Mouse (Mus musculus): ENCODE results near the gene Irs3. TPM values are rescaled to one million over a fixed set of nuclear protein-coding genes. Genes with fewer than 3 reads are reported as not detected.

The Irs3 gene
- polyA plus RNA-seq, 1 experiment from 2014 or later: 0.21 TPM

DNA sequence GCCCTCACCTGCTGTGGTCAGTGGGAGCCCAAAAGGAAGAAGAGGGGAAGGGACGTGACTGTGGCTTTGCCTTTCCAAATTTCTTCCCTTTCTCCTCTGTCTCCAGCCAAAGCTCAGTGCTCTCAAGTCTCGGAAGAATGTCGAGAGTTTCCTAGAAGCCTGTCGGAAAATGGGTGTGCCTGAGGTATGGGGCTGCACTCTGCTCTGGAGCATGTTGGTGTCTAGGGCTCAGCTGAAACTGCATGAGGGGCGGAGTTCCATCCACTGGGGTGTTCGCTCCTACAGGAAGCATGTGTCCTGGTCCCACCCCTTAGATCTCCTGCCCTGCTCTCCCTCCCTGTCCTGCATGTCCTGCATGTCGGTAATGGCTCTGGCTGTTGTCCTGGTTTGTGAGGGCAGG is 6.0 kb downstream of the Irs3 start:
- Histone ChIP-seq H3K27ac (no peak overlapping the region), H3K36me3 (peaks cover 52% of the 10 kb centered on the region), H3K4me1 (replicated peaks) (peaks cover 11% of the 10 kb centered on the region), H3K9me3 (replicated peaks) (no peaks in the 10 kb centered on the region), H3K9ac (no peak overlapping the region), H3K4me3 (no peak overlapping the region), H3K4me2 (no peak overlapping the region), H3K27me3 (peaks cover 15% of the 10 kb centered on the region)
- no peak for ATAC-seq (replicated peaks; ENCODE audit: insufficient number of reproducible peaks, insufficient read depth, low FRiP score, low read depth)
- WGBS: 69% methylated on average over 7 of the region's 7 CpGs

DNA sequence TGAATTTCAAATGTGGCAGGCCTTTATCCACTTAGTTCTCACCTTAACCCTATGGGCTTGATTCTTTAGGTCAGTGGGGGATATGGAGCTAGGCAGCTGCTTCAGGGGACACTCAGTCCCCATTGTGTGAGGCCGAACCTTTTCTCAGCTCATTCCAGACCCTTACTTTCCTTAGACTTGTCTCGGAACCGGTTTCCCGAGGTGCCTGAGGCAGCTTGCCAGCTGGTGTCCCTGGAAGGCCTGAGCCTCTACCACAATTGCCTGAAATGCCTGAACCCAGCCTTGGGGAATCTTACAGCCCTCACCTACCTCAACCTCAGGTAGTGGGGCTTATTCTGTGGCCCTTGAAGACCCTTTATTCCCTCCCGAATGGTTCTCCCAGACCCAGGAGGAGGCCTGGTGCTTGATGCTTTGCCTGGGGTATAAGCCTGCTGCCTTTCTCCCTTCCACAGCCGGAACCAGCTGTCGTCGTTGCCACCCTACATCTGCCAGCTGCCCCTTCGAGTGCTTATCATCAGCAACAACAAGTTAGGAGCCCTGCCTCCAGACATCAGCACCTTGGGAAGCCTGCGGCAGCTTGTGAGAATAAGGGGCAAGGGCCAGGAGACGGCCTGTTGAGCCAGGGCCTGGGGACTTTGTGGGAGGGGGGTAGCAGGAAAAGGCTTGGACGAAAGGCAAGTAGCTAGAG is 12.0 kb downstream of the Irs3 start:
- no peak overlapping the region for H3K4me3 ChIP-seq
- no peak overlapping the region for H3K4me2 ChIP-seq
- H3K27me3 ChIP-seq: no peaks in the 10 kb centered on the region
- H3K9ac ChIP-seq: no peak overlapping the region
- H3K36me3 ChIP-seq: peaks cover 43% of the 10 kb centered on the region
- WGBS: 65% methylated on average over 12 of the region's 12 CpGs
- no peak overlapping the region for H3K27ac ChIP-seq
- no peak for ATAC-seq (replicated peaks; ENCODE audit: insufficient number of reproducible peaks, insufficient read depth, low FRiP score, low read depth)
- no peaks in the 10 kb centered on the region for H3K9me3 ChIP-seq (replicated peaks)
- H3K4me1 ChIP-seq (replicated peaks): peaks cover 26% of the 10 kb centered on the region

DNA sequence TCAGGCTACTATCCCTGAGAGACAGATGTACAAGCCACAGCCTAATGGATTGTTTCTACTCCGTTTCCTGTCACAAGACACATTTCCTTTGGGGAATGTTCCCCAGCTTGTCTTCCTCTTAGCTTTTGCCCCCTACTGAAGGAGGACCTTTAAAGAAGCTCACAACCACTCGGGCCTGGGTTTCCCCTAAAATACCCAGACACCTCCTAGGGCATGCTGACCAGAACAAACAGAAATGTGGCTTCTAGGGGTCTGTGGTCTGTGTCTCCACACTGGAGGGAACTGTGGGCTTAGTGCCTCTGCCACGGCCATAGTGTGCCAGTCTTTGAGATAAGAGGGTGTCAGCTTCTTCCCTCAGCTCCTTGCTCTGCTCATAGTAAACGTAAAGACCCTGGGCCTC is 13.9 kb downstream of the Irs3 start:
- 39% methylated on average over 4 of the region's 4 CpGs for WGBS
- Histone ChIP-seq H3K9ac (peak overlapping the region; percentile 34; the same call in 1 of the 2 replicates), H3K27ac (peak overlapping the region; percentile 94), H3K4me3 (peak overlapping the region; percentile 93), H3K4me1 (replicated peaks) (peaks cover 34% of the 10 kb centered on the region), H3K4me2 (peak overlapping the region; percentile 89), H3K36me3 (peaks cover 24% of the 10 kb centered on the region), H3K9me3 (replicated peaks) (no peaks in the 10 kb centered on the region), H3K27me3 (no peaks in the 10 kb centered on the region)
- no peak for ATAC-seq (replicated peaks; ENCODE audit: insufficient number of reproducible peaks, insufficient read depth, low FRiP score, low read depth)

DNA sequence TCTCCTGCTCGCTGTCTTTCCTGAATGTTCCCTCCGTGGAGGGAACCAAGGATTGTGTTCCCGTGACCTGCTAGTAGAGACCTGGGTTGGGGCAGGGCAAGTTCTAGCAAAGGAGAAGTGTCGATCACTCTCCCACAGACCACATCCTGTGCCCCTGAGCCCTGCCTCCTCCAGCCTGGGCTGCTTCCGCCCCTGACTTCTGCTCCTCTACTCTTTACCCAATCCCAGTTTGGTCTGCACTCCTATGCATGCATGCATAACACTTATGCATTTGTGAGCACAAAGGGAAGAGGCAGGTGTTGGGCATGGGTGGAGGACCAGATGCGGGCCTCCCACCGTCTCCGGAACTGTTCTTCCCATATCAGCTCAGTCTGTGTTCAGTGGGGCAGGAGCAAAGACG is 14.3 kb downstream of the Irs3 start:
- Histone ChIP-seq H3K27ac (peak overlapping the region; percentile 94), H3K36me3 (peaks cover 19% of the 10 kb centered on the region), H3K9ac (peak overlapping the region; percentile 34), H3K9me3 (replicated peaks) (no peaks in the 10 kb centered on the region), H3K4me1 (replicated peaks) (peaks cover 34% of the 10 kb centered on the region), H3K4me2 (peak overlapping the region; percentile 89), H3K27me3 (no peaks in the 10 kb centered on the region), H3K4me3 (peak overlapping the region; percentile 93)
- 50% methylated on average over 9 of the region's 9 CpGs for WGBS
- no peak for ATAC-seq (replicated peaks; ENCODE audit: insufficient number of reproducible peaks, insufficient read depth, low FRiP score, low read depth)

DNA sequence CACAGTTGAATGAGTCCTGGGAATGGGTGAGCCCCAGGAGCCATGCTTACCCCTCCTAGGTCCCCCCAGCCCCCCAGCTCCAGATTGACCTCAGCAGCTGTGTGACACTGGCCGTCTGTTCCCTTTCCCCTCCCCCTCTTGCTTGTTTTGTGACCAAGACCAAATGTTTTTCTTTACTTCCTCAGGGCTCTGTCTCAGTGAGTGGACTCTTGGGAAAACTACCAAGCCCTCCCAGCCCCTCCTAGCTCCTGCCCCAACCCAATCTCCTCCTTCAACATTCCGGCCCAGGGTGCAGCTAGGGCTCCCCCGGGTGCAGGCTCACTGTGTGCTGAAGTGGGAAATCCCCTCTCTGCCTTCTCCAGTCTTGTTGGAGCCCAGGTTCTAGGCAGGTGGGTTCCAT is 14.9 kb downstream of the Irs3 start:
- WGBS: 32% methylated on average over 3 of the region's 3 CpGs
- ATAC-seq (replicated peaks; ENCODE audit: insufficient number of reproducible peaks, insufficient read depth, low FRiP score, low read depth): no peak

DNA sequence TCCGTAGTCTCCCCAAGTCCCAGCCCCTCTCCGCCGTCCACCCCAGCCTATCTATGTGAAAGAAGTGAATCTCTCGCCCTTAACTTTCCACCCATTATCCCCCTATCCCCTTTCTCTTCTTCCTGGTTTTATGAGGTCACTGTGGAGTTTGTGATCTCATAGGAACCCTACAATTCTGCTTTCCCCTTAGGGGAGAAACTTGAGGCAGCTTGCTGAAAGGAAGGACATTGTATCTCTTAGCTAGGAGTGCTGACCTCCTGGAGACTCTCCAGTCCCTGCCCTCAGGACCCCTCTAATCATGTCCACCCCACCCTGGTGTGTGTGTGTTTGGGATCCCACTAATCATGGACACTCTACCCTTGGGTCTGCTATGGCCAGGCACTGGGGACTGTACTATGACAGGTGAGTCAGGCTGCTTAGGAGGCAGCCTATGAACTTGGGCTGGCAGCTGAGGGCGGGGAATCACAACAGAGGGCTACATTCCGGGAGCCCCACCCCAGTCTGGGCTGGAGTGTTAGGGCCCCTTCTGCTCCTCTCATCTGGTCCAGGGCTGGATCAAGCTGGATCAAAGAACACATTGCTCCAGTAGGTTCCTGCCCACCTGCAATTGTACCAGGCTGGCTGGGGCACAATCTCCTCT is 15.5 kb downstream of the Irs3 start:
- Histone ChIP-seq H3K4me3 (peak overlapping the region; percentile 93), H3K4me2 (peak overlapping the region; percentile 89)
- 10% methylated on average over 6 of the region's 6 CpGs for WGBS

More for the DNA sequence above, 14.9 kb downstream of the Irs3 start:
- Histone ChIP-seq H3K9me3 (replicated peaks) (no peaks in the 10 kb centered on the region), H3K36me3 (peaks cover 14% of the 10 kb centered on the region), H3K27ac (peak overlapping the region; percentile 94), H3K4me3 (peak overlapping the region; percentile 93), H3K9ac (peak overlapping the region; percentile 88), H3K27me3 (no peaks in the 10 kb centered on the region), H3K4me1 (replicated peaks) (peaks cover 34% of the 10 kb centered on the region), H3K4me2 (peak overlapping the region; percentile 89)

DNA sequence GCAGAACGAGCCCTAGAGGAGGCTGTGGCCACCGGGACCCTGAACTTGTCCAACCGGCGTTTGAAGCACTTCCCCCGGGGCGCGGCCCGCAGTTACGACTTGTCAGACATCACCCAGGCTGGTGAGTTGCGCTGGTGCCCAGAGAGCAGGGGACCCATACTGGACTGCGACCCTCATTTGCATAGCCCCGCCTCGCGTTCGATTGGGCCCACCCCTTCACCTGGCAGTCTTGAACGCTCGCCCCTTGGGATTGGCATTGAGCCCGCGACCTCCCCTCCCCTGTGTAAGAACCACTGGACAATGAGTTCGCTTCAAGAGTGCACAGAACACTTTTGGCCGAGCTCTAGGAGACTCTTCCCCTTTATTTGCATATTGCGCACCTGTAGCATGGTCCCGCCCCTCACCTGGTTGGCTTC is 16.2 kb downstream of the Irs3 start:
- Histone ChIP-seq H3K9ac (peak overlapping the region; percentile 88), H3K9me3 (replicated peaks) (no peaks in the 10 kb centered on the region), H3K27me3 (no peaks in the 10 kb centered on the region), H3K27ac (peak overlapping the region; percentile 94), H3K4me1 (replicated peaks) (peaks cover 34% of the 10 kb centered on the region), H3K4me3 (peak overlapping the region; percentile 93), H3K36me3 (peaks cover 8% of the 10 kb centered on the region; the same call in 1 of the 2 replicates), H3K4me2 (peak overlapping the region; percentile 89)
- under 1% methylated on average over 23 of the region's 23 CpGs for WGBS
- ATAC-seq (replicated peaks; ENCODE audit: insufficient number of reproducible peaks, insufficient read depth, low FRiP score, low read depth): peak; percentile 11

More for the DNA sequence above, 15.5 kb downstream of the Irs3 start:
- ATAC-seq (replicated peaks; ENCODE audit: insufficient number of reproducible peaks, insufficient read depth, low FRiP score, low read depth): no peak
- Histone ChIP-seq H3K9ac (peak overlapping the region; percentile 88), H3K9me3 (replicated peaks) (no peaks in the 10 kb centered on the region), H3K4me1 (replicated peaks) (peaks cover 34% of the 10 kb centered on the region), H3K27me3 (no peaks in the 10 kb centered on the region), H3K36me3 (peaks cover 8% of the 10 kb centered on the region; the same call in 1 of the 2 replicates), H3K27ac (peak overlapping the region; percentile 94)

DNA sequence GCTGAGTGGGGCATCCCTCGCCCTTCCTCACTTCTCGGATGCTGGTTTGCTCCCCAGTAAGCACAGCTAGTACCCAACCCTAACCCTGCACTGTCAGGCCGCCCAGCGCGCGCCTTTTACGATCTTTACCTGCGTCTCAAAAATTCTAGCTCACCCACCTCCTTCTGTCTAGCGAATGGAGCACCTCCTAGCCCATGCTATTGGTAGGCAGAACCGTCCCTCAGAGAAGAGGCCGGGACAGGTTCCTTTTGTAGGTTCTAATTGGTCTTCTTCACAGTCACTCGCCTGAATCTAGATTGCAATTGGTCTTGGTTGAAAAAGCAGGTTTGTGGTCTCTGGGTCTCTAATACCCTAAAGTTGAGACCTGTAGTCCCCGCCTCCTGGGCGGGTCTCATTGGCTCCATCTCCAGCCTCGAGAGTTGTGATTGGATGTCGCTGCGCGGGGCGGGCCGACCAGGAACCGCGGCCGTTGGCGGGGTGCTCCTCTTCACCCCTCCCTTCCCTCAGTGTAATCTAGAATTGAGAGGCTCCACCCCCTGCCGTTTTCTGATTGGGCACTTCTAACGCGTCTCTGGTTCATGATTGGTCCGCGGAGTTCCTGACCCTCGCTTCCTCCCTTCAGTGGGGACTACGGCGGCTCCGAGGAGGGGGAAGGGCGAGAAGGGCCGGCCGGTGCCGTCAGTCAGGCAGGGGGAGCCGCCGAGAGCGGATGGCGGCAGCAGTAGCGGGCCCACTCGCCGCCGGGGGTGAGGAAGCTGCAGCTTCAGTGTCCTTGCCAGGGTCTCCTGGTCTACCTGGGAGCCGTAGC is 16.8 kb downstream of the Irs3 start, which contains the start of the genes Fbxo24, Lrch4 and Gm20605:
Fbxo24 (minus strand) TSS at position 505 of the 808 bp plus-strand sequence.
Lrch4 (plus strand) TSS at position 624 of the 808 bp plus-strand sequence.
Gm20605 (plus strand) TSS at position 678 of the 808 bp plus-strand sequence.
- no peaks in the 10 kb centered on the region for H3K27me3 ChIP-seq
- peak within 1 kb of the TSS; percentile 94 for H3K27ac ChIP-seq
- no peaks in the 10 kb centered on the region for H3K9me3 ChIP-seq (replicated peaks)
- peaks cover 34% of the 10 kb centered on the region for H3K4me1 ChIP-seq (replicated peaks)
- peaks cover 2% of the 10 kb centered on the region; the same call in 1 of the 2 replicates for H3K36me3 ChIP-seq
- peak; percentile 97 for ATAC-seq (replicated peaks; ENCODE audit: insufficient number of reproducible peaks, insufficient read depth, low FRiP score, low read depth)
- H3K4me3 ChIP-seq: peak within 1 kb of the TSS; percentile 93
- peak within 1 kb of the TSS; percentile 88 for H3K9ac ChIP-seq
- WGBS: under 1% methylated on average over 46 of the region's 46 CpGs
- H3K4me2 ChIP-seq: peak within 1 kb of the TSS; percentile 89

DNA sequence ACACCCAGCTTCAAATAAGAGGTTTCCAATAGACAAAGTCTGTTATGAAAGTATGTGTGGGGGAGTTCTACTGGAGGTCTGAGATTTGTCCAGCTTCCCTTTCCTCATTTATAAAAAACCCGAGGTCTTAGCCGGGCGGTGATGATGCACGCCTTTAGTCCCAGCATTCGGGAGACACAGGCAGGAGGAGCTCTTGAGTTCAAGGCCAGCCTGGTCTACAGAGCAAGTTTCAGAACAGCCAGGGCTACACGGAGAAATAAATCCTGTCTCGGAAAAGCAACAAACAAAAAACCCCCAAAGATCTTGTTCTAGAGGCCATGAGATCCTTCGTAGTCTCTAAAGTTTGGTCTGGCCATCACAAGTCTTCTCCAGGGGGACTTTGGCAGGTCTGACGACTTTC is 17.5 kb downstream of the Irs3 start:
- WGBS: 4% methylated on average over 9 of the region's 9 CpGs
- no peaks in the 10 kb centered on the region for H3K36me3 ChIP-seq
- no peak for ATAC-seq (replicated peaks; ENCODE audit: insufficient number of reproducible peaks, insufficient read depth, low FRiP score, low read depth)
- peak overlapping the region; percentile 84 for H3K4me2 ChIP-seq
- H3K9ac ChIP-seq: peak overlapping the region; percentile 71
- peak overlapping the region; percentile 92 for H3K27ac ChIP-seq
- no peaks in the 10 kb centered on the region for H3K27me3 ChIP-seq
- H3K4me1 ChIP-seq (replicated peaks): peaks cover 34% of the 10 kb centered on the region
- H3K4me3 ChIP-seq: peak overlapping the region; percentile 93
- no peaks in the 10 kb centered on the region for H3K9me3 ChIP-seq (replicated peaks)

DNA sequence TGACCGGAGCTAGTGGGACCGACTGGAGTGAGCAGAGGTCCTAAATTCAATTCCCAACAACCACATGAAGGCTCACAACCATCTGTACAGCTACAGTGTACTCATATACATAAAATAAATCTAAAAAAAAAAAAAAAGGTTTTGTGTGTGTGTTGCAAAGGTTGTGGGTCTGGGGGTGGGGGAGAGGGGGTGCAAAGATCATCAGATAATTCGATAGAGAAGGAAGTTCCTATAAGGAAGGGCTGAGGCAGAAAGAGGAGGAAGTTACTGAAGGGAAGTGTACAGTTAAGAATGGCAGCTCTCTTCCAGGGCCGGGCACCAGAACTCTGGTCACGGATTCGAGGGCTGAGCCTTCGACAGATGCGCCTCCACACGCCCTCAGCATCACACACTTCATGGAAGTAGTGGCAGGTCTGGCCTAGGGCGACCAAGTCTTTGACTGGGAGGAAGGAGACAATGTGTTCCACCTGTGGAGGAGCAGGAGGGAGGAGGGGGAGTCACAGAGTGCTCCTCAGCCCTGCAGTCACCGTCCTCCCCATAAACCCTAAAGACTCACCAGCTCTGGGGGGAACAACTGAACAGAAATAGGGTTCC is 21.5 kb downstream of the Irs3 start:
- Histone ChIP-seq H3K4me1 (replicated peaks) (peaks cover 7% of the 10 kb centered on the region), H3K4me2 (no peak overlapping the region), H3K9ac (no peak overlapping the region), H3K36me3 (no peaks in the 10 kb centered on the region), H3K4me3 (no peak overlapping the region), H3K27me3 (no peaks in the 10 kb centered on the region), H3K9me3 (replicated peaks) (no peaks in the 10 kb centered on the region), H3K27ac (no peak overlapping the region)
- ATAC-seq (replicated peaks; ENCODE audit: insufficient number of reproducible peaks, insufficient read depth, low FRiP score, low read depth): no peak
- 63% methylated on average over 11 of the region's 11 CpGs for WGBS

DNA sequence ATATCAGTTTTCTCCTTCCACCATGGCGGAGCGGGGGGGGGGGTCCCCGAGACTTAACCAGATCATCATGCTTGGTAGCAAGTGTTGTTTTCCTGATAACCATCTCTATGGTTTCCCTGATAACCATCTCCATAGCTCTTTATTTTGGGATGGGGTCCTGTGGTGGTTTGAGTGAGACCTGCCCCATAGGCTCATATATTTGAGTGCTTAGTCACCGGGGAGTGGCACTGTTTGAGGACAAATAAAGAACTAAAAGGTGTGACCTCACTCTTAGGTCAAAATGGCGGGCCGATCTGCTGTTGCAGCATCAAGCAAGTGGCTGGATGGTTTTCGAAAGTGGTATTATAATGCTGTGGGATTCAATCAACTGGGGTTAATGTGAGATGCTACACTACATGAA is 30.2 kb downstream of the Irs3 start:
- 87% methylated on average over 7 of the region's 7 CpGs for WGBS
- Histone ChIP-seq H3K27me3 (no peaks in the 10 kb centered on the region), H3K36me3 (no peaks in the 10 kb centered on the region), H3K9ac (no peak overlapping the region), H3K4me3 (no peak overlapping the region), H3K27ac (no peak overlapping the region), H3K4me2 (no peak overlapping the region), H3K4me1 (replicated peaks) (peaks cover 30% of the 10 kb centered on the region), H3K9me3 (replicated peaks) (no peaks in the 10 kb centered on the region)
- ATAC-seq (replicated peaks; ENCODE audit: insufficient number of reproducible peaks, insufficient read depth, low FRiP score, low read depth): no peak

Data from heart, embryonic 15.5 days (tissue).